Mouse (Mus musculus) ovary, adult 18-20 months (tissue): ENCODE results near the gene 1500009C09Rik.

Experiments
- DNase-seq: peaks from one replicate; pipeline ENCODE4 v3.0.0; 2022; ENCODE audit warnings: low spot score, mixed read lengths

The 1500009C09Rik gene

DNA sequence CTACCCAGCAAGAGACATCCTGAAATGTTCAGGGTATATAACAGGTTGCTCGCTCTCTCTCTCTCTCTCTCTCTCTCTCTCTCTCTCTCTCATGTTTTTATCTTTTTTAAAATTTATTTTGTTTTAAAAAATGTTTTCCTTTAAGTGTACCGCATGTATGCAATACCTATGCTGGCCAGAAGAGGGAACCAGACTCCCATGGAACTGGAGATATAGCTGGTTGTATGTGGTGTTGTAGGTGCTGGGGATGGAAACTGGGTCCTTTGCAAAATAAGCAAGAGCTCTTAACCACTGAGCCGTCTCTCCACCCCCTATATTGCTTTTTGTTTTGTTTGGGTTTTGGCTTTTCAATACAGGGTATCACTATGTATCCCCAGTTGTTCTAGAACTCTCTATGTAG, 618 bp upstream of the 1500009C09Rik start:
- no peak for DNase-seq

- DNase-seq, result no peak
These were observed 3.1 kb downstream of the 1500009C09Rik start for GRCm38 (mm10) chr15:82255248-82255647.

DNA sequence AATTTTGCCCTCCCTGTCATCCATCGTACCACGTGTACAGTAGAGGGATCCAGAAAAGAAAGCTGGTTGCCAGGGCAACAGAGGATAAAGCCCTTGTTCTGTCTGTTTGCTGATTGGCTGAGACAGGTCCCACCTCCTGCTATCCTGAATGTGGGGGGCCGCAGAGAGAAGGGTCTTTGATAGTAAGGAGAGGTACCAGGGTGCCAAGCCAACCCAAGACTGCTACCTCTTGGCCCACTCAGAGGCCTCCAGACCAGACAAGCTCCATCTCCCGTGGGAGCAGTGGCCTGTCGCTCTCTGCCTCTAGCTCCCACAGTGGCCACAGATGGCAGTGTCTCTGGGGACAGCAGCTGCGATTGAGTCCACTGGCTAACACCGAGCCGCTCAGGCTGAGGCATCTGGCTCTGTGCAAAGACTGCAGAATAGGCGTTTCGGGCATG, 3.8 kb downstream of the 1500009C09Rik start:
- DNase-seq, result no peak

DNA sequence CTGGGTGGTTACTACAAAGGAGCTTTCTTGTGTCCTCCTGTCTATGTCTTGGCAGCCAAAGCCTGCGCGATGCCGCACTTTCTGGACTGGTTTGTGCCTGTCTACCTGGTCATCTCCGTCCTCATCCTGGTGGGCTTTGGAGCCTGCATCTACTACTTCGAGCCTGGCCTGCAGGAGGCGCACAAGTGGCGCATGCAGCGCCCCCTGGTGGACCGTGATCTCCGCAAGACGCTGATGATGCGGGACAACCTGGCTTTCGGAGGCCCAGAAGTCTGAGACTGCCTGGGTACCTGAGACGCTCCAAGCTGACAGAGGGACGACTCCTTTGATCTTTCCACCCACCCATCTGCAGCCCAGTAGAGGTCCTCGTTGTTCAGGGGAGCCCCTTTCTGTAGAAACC, 7.3 kb downstream of the 1500009C09Rik start:
- no peak for DNase-seq

DNA sequence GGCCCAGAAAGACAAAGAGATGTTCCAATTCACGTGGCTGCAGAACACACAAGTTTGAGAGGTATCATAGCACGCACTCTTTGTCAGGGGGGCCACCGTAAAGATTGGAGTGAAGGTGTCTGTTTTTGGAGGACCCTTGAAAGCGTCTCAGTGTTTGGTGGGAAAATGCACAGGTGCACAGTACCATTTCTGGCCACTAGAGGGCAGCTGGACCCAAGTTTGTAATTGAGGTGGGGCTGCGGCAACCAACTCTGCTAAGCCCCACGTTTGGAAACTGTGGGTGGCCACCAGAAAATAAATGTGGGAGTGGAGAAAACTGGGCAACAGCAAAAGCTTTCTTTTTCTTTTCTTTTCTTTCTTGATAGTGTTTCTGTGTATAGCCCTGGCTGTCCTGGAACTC, 14.2 kb downstream of the 1500009C09Rik start:
- DNase-seq, result no peak

DNA sequence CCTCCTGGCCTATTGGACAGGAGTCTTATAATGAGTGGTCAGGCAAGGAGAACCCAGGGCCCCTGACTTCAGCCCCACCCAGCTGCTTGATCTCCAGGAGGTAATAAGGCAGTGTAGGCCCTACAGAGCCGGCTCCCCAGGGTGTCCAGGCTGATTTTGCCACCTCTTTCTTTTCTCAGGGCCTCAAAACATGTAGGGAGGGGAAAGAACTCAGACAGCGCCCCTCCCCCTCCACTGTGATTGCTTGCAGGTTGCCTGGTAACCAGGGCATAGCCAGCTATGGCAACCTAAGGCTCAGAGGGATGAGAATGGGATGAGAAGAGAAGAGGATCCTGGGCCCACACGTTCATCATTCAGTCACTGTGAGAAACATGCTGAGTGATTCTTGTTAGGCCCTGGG, 16.0 kb downstream of the 1500009C09Rik start:
- DNase-seq, result no peak

GRCm38 (mm10) chr15:82268783-82269182, 16.6 kb downstream of the 1500009C09Rik start:
- no peak for DNase-seq

DNA sequence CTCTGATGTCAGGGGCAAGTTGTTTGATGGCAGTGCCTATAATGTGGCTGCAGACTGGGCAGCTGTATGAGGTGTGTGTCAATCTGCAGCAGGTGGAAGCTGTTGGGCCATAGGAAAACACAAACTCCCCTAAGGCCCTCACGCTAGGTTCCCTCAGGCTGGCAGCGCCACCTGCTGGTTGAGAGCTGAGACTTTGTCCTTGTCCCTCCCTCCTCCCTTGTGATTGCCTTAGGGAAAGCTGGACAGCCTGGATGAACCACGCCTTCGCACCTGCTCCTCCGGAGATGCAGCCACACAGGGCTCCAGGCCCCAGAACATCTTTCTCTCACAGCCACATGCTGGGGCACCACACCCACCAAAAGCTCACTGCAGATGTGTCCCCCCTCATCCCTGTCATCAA, 19.0 kb downstream of the 1500009C09Rik start:
- DNase-seq, result no peak

- DNase-seq, result no peak
These were observed 20.1 kb downstream of the 1500009C09Rik start for GRCm38 (mm10) chr15:82272295-82272694.

GRCm38 (mm10) chr15:82274593-82274926, 22.4 kb downstream of the 1500009C09Rik start, which contains the start of gene Sept3:
Gene Sept3 (plus strand): TSS chr15:82274893.
- DNase-seq, result no peak

- DNase-seq, result no peak
These were observed 23.0 kb downstream of the 1500009C09Rik start for GRCm38 (mm10) chr15:82274927-82275901.

DNA sequence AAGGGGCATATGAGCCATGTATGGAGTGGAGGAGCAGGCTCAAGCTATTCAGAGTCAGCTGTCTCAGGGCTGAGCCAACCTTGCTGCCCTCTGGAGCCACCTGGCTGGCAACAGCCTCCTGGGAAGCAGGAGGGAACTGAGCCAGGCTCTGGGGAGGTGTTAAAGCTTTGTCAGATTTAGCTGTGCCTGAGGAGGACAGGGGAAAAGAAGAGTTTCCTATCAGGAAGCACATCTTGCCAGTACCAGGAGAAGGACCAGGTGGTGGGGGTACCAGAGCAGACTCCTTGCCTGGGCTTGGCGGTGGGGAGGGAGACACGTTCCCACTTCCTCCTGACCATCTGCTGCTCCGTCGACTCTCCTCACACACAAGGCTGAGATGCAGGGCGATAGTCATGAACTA, 25.4 kb downstream of the 1500009C09Rik start:
- DNase-seq, result no peak

DNA sequence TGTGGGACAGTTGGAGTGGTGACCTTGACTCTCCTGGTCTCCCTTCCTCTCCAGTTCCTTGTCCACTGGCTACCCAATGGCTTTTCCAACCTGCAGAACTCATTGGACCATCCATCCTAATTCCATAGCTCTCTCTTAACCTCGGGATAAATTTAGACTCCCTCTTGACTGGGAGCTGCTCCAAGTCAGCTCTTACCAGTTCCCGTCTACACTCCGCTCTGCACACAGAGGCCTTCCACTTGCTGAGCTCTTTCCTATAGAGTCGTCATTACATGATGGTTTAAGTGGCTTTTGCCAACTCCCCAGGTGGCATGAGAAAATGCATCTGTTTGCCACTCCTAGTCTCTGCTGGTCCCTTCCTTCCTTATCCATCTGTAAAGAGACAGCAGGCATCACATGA, 28.4 kb downstream of the 1500009C09Rik start:
- no peak for DNase-seq

DNA sequence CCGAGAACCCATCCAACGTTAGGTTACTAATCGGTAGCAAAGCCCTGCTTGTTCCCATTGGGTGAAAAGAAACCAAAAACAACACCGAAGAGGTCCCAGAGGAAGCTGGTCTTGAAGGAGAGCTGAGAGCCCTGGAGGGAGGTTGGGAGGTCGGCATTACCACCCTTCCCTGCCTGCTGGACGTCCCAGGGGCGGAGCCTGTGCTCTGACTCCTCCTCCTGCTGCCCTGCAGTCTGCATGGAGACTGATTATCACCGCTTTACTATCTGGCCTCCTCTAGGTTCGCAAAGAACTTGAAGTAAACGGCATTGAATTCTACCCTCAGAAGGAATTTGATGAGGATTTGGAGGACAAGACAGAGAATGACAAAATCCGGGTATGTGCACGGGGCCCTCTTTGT, 34.0 kb downstream of the 1500009C09Rik start:
- no peak for DNase-seq

DNA sequence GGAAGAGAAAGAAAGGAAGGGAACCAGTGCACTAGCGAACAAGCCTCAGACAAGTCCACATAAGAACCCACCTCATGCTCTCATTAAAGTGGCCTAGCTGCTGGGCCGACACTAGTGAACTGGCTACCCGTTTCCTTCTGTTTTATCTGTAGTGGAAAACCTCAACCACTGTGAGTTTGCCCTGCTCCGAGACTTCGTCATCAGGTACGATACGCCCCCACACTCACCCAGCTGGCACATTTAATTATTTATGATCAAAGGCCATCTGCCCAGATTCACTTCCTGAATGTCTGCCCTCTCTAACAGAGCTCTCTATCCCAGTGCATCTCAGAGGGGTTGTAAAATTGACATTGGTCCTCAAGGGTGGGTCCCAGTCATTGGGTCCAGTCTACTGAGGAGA, 38.1 kb downstream of the 1500009C09Rik start:
- DNase-seq, result no peak

DNA sequence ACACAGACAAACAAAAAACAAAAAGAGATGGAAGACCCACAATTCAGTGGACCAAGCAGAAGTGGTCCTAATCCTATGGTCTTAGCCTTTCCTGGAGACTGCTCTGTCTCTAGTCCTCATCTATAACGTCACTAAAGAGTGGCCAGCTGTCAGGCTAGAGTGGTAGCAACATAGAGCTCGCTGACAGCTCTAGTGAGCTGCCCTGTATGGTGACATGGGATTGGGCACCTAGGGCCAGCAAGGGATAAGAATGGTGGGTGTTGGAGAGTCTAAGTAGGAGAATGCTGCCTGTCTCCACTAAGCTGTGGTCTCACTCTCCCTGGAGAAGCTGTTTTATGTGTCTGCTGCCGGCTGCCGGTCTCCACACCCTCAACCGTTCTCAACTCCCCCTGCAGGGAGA, 40.7 kb downstream of the 1500009C09Rik start:
- DNase-seq, result no peak

- no peak for DNase-seq
These were observed 41.1 kb downstream of the 1500009C09Rik start for GRCm38 (mm10) chr15:82293271-82293711.

- no peak for DNase-seq
These were observed 41.9 kb downstream of the 1500009C09Rik start for GRCm38 (mm10) chr15:82294059-82294458.

DNA sequence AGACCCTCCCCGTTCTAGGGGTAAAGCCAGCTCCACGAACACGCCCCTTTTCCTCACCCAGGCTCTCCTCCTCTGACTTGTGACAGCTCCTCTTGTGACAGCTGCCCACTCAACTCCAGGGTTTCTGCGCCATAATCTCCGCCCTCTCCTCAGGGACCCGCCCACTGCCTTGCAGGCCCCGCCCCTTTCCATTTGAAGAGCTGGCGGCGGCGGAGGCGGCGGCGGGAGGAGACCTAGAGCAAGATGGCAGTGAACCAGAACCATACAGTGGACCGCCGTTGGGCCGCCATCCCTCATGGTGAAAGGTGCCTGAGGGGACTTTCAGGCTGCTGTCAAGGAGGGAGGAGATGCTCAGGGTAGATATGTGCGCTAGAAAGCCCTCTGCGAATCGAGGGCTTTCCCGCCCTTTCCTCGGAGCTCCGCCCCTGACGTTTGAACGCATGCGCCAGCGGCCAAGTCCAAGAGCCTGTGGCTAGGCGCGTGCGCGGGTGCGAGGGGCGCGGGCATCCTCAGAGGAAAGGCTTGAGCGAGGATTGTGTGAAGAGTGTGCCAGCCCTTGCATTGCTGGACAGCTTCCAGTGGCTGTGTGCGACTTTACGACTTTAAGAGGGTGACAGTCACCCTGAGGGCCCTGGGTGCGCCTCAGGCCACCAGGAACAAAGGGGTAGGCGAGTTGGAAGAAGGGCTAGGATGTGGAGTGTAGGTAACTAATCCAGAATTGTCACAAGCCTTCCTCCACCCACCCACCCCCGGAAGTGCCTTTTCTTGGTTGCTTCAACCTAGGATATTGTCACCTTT, 46.8 kb downstream of the 1500009C09Rik start, which contains the start of gene Wbp2nl:
TSS of gene Wbp2nl (plus strand) at position 191 of the 798 bp plus-strand sequence.
- no peak for DNase-seq

GRCm38 (mm10) chr15:82307107-82307506, 54.9 kb downstream of the 1500009C09Rik start:
- no peak for DNase-seq

- no peak for DNase-seq
These were observed 56.2 kb downstream of the 1500009C09Rik start for GRCm38 (mm10) chr15:82308416-82308815.
